Mouse (Mus musculus) neural tube, embryonic 15.5 days (tissue): Measurements from ENCODE around the gene H2al2a. TPM values are rescaled to one million over a fixed set of nuclear protein-coding genes. Genes with fewer than 3 reads are reported as not detected.

Source experiments
- ATAC-seq: fragments of 200-750 bp; cut with Nextera tagmentation; 2 replicates; pipeline ENCODE4 v1.8.0; 2017; ENCODE audit warnings: mild to moderate bottlenecking, moderate TSS enrichment, moderate library complexity; ENCODE audit not compliant: low FRiP score
- H3K27ac ChIP-seq: fragments of 300-500 bp; sonication (generic); replicated peaks from 2 replicates; pipeline ENCODE4 v1.5.1; 2015; ENCODE audit warnings: mild to moderate bottlenecking, inconsistent platforms
- H3K27me3 ChIP-seq: fragments of 300-500 bp; sonication (generic); replicated peaks from 2 replicates; pipeline ENCODE4 v1.6.1; 2015; ENCODE audit warnings: inconsistent platforms
- H3K36me3 ChIP-seq: fragments of 300-500 bp; sonication (generic); 2 replicates; pipeline ENCODE4 v1.6.1; 2015; ENCODE audit warnings: inconsistent platforms
- H3K4me1 ChIP-seq: fragments of 300-500 bp; sonication (generic); 2 replicates; pipeline ENCODE4 v1.6.1; 2015; ENCODE audit warnings: inconsistent platforms
- H3K4me2 ChIP-seq: fragments of 300-500 bp; sonication (generic); 2 replicates; pipeline ENCODE4 v1.6.1; 2015; ENCODE audit warnings: inconsistent platforms, mild to moderate bottlenecking, moderate library complexity
- H3K4me3 ChIP-seq: fragments of 300-500 bp; sonication (generic); replicated peaks from 2 replicates; pipeline ENCODE4 v1.5.1; 2015; ENCODE audit warnings: mild to moderate bottlenecking, inconsistent platforms
- H3K9ac ChIP-seq: fragments of 300-500 bp; sonication (generic); replicated peaks from 2 replicates; pipeline ENCODE4 v1.6.1; 2015; ENCODE audit warnings: mild to moderate bottlenecking, inconsistent platforms
- H3K9me3 ChIP-seq: fragments of 300-500 bp; sonication (generic); replicated peaks from 2 replicates; pipeline ENCODE4 v1.6.1; 2016; ENCODE audit warnings: inconsistent platforms
- WGBS: fragments of 180-500 bp; shearing (Covaris S2); methylation state at CpG from one replicate; pipeline ENCODE4 v1.1.7; 2015; ENCODE audit warnings: mixed read lengths; 5-methylcytosine and 5-hydroxymethylcytosine counted together
- polyA plus RNA-seq: library from polyadenylated mRNA; unstranded; fragments of >200 nt; fragmentation: Nextera tagmentation; extraction: Ambion mirVana; gene quantifications from 2 replicates; pipeline ENCODE4 v1.2.1, GENCODE M21; 2015

Gene H2al2a
- polyA plus RNA-seq, 1 experiment from 2014 or later: not detected

GRCm38 (mm10) chr2:18034371-18035250, 37.9 kb upstream of the H2al2a start:
- H3K4me2 ChIP-seq: no peak overlapping the region

GRCm38 (mm10) chr2:18033166-18034108, 36.7 kb upstream of the H2al2a start:
- Histone ChIP-seq H3K9me3 (no peaks in the 10 kb centered on the region), H3K9ac (no peak overlapping the region), H3K36me3 (no peaks in the 10 kb centered on the region), H3K27me3 (no peaks in the 10 kb centered on the region), H3K4me2 (no peak overlapping the region), H3K4me3 (no peak overlapping the region), H3K27ac (peak overlapping the region; percentile 50; the same call in 1 of the 2 replicates), H3K4me1 (peaks cover 36% of the 10 kb centered on the region)
- 39% methylated on average over 10 of the region's 10 CpGs for WGBS
- no peak for ATAC-seq

More at GRCm38 (mm10) chr2:18034371-18035250, 37.9 kb upstream of the H2al2a start:
- no peak for ATAC-seq
- H3K36me3 ChIP-seq: no peaks in the 10 kb centered on the region
- H3K4me1 ChIP-seq: peaks cover 42% of the 10 kb centered on the region
- H3K9me3 ChIP-seq: no peaks in the 10 kb centered on the region
- no peaks in the 10 kb centered on the region for H3K27me3 ChIP-seq
- no peak overlapping the region for H3K27ac ChIP-seq
- WGBS: 60% methylated on average over 10 of the region's 10 CpGs
- H3K9ac ChIP-seq: no peak overlapping the region
- H3K4me3 ChIP-seq: no peak overlapping the region

- H3K27ac ChIP-seq: no peak overlapping the region
- H3K9ac ChIP-seq: no peak overlapping the region
- no peaks in the 10 kb centered on the region for H3K36me3 ChIP-seq
- 65% methylated on average over 5 of the region's 5 CpGs for WGBS
- no peak overlapping the region for H3K4me3 ChIP-seq
- 0 out of 2 replicates have a peak overlapping the region, but pooled peaks have one; percentile 84 for H3K4me2 ChIP-seq
- no peak for ATAC-seq
- H3K4me1 ChIP-seq: peaks cover 36% of the 10 kb centered on the region
- H3K27me3 ChIP-seq: no peaks in the 10 kb centered on the region
- no peaks in the 10 kb centered on the region for H3K9me3 ChIP-seq
These were observed 35.8 kb upstream of the H2al2a start for GRCm38 (mm10) chr2:18032538-18032895.

GRCm38 (mm10) chr2:18031831-18032537, 35.2 kb upstream of the H2al2a start:
- no peaks in the 10 kb centered on the region for H3K9me3 ChIP-seq
- 5% methylated on average over 33 of the region's 34 CpGs for WGBS
- H3K4me1 ChIP-seq: peaks cover 40% of the 10 kb centered on the region
- H3K27me3 ChIP-seq: no peaks in the 10 kb centered on the region
- H3K4me3 ChIP-seq: peak overlapping the region; percentile 38
- ATAC-seq: no peak
- H3K9ac ChIP-seq: peak overlapping the region; percentile 42
- H3K36me3 ChIP-seq: no peaks in the 10 kb centered on the region
- no peak overlapping the region for H3K27ac ChIP-seq
- H3K4me2 ChIP-seq: peak overlapping the region; percentile 84

GRCm38 (mm10) chr2:18031271-18031821, 34.6 kb upstream of the H2al2a start:
- ATAC-seq: no peak
- Histone ChIP-seq H3K4me3 (peak overlapping the region; percentile 38), H3K9me3 (no peaks in the 10 kb centered on the region), H3K4me2 (peak overlapping the region; percentile 84), H3K9ac (peak overlapping the region; percentile 42), H3K4me1 (peaks cover 46% of the 10 kb centered on the region), H3K36me3 (no peaks in the 10 kb centered on the region), H3K27me3 (no peaks in the 10 kb centered on the region), H3K27ac (no peak overlapping the region)
- 12% methylated on average over 26 of the region's 26 CpGs for WGBS

GRCm38 (mm10) chr2:18030581-18030980, 33.8 kb upstream of the H2al2a start:
- Histone ChIP-seq H3K9ac (no peak overlapping the region), H3K4me1 (peaks cover 54% of the 10 kb centered on the region)

GRCm38 (mm10) chr2:18029656-18030055, 32.9 kb upstream of the H2al2a start:
- 87% methylated on average over 7 of the region's 7 CpGs for WGBS
- Histone ChIP-seq H3K4me1 (peaks cover 55% of the 10 kb centered on the region), H3K4me2 (no peak overlapping the region), H3K4me3 (no peak overlapping the region), H3K27ac (no peak overlapping the region), H3K27me3 (no peaks in the 10 kb centered on the region), H3K36me3 (no peaks in the 10 kb centered on the region), H3K9ac (no peak overlapping the region), H3K9me3 (no peaks in the 10 kb centered on the region)
- no peak for ATAC-seq

More at GRCm38 (mm10) chr2:18030581-18030980, 33.8 kb upstream of the H2al2a start:
- H3K27me3 ChIP-seq: no peaks in the 10 kb centered on the region
- H3K36me3 ChIP-seq: no peaks in the 10 kb centered on the region
- no peak overlapping the region; the same call in 1 of the 2 replicates for H3K4me2 ChIP-seq
- no peaks in the 10 kb centered on the region for H3K9me3 ChIP-seq
- 59% methylated on average over 8 of the region's 8 CpGs for WGBS
- no peak overlapping the region for H3K27ac ChIP-seq
- H3K4me3 ChIP-seq: no peak overlapping the region
- no peak for ATAC-seq

GRCm38 (mm10) chr2:18028140-18029021, 31.6 kb upstream of the H2al2a start:
- H3K4me2 ChIP-seq: peak overlapping the region; percentile 94
- ATAC-seq: peak; percentile 51
- WGBS: under 1% methylated on average over 61 of the region's 61 CpGs
- peaks cover 48% of the 10 kb centered on the region for H3K4me1 ChIP-seq
- H3K9me3 ChIP-seq: no peaks in the 10 kb centered on the region
- peak overlapping the region; percentile 75 for H3K9ac ChIP-seq
- peak overlapping the region; percentile 95 for H3K27ac ChIP-seq
- no peaks in the 10 kb centered on the region for H3K27me3 ChIP-seq
- H3K4me3 ChIP-seq: peak overlapping the region; percentile 65
- no peaks in the 10 kb centered on the region for H3K36me3 ChIP-seq

GRCm38 (mm10) chr2:18027448-18028139, 30.8 kb upstream of the H2al2a start:
- Histone ChIP-seq H3K4me1 (peaks cover 41% of the 10 kb centered on the region), H3K4me2 (peak overlapping the region; percentile 94), H3K27me3 (no peaks in the 10 kb centered on the region), H3K9ac (peak overlapping the region; percentile 75), H3K4me3 (peak overlapping the region; percentile 65), H3K9me3 (no peaks in the 10 kb centered on the region), H3K27ac (peak overlapping the region; percentile 95), H3K36me3 (no peaks in the 10 kb centered on the region)
- ATAC-seq: peak; percentile 84
- WGBS: under 1% methylated on average over 44 of the region's 44 CpGs
